In genomic region chr17:80729825-80730224, GRCm38 (mm10) we compare ENCODE assay signal across 1 mouse cellular context.
TF ChIP-seq lines count a peak whose summit lies in the region.

No protein-coding gene starts in this region.

TF ChIP-seq in MEL, 35 proteins besides CTCF, POLR2A, EP300 and RAD21 (continued from another document):
- no peak for TF ChIP-seq KAT2A (conservative IDR thresholded peaks at IDR 0.05; ENCODE audit: low read depth, low read length)
- peak; percentile 41; the same call in 1 of the 2 replicates for TF ChIP-seq BHLHE40 (IDR thresholded peaks at IDR 0.05; ENCODE audit: borderline replicate concordance, low read depth, low read length)
- no peak for TF ChIP-seq GABPA (IDR thresholded peaks at IDR 0.05; ENCODE audit: low read depth, low read length)
- no peak for TF ChIP-seq USF1 (IDR thresholded peaks at IDR 0.05; ENCODE audit: low read depth, low read length)
- TF ChIP-seq SIN3A (IDR thresholded peaks at IDR 0.05; ENCODE audit: low read length): no peak
- no peak for TF ChIP-seq MXI1 (IDR thresholded peaks at IDR 0.05; ENCODE audit: low read depth, low read length)
- no peak for TF ChIP-seq ZMIZ1 (IDR thresholded peaks at IDR 0.05; ENCODE audit: low read depth, low read length)
